Mouse (Mus musculus) heart, embryonic 10.5 days (tissue): ENCODE measurements at regions not wholly inside any gene's neighbourhood (a gene's known extent, or its start where the extent isn't known, plus 50 kb on each side); places are given as distances from the start of the nearest gene placed in this dataset.

ENCODE experiments used
- DNase-seq: peaks from one replicate; pipeline ENCODE4 v3.0.0-alpha.2; 2017; ENCODE audit warnings: low spot score
- H3K27ac ChIP-seq: fragments of 300-500 bp; sonication (generic); 2 replicates; pipeline ENCODE4 v1.5.1; 2016; ENCODE audit warnings: mild to moderate bottlenecking
- H3K27me3 ChIP-seq: fragments of 300-500 bp; sonication (generic); 2 replicates; pipeline ENCODE4 v1.6.1; 2016; ENCODE audit warnings: mild to moderate bottlenecking; ENCODE audit not compliant: poor library complexity, insufficient read depth, severe bottlenecking
- H3K36me3 ChIP-seq: fragments of 300-500 bp; sonication (generic); 2 replicates; pipeline ENCODE4 v1.6.1; 2016; ENCODE audit warnings: mild to moderate bottlenecking, moderate library complexity
- H3K4me1 ChIP-seq: fragments of 300-500 bp; sonication (generic); 2 replicates; pipeline ENCODE4 v1.6.1; 2016; ENCODE audit warnings: mild to moderate bottlenecking
- H3K4me3 ChIP-seq: fragments of 300-500 bp; sonication (generic); 2 replicates; pipeline ENCODE4 v1.5.1; 2016; ENCODE audit warnings: mild to moderate bottlenecking, moderate library complexity
- H3K9me3 ChIP-seq: fragments of 300-500 bp; sonication (generic); 2 replicates; pipeline ENCODE4 v1.6.1; 2016; ENCODE audit warnings: mild to moderate bottlenecking, moderate library complexity
- WGBS: fragments of 180-500 bp; shearing (Covaris S2); methylation state at CpG from one replicate; pipeline ENCODE4 v1.1.7; 2016; 5-methylcytosine and 5-hydroxymethylcytosine counted together

DNA sequence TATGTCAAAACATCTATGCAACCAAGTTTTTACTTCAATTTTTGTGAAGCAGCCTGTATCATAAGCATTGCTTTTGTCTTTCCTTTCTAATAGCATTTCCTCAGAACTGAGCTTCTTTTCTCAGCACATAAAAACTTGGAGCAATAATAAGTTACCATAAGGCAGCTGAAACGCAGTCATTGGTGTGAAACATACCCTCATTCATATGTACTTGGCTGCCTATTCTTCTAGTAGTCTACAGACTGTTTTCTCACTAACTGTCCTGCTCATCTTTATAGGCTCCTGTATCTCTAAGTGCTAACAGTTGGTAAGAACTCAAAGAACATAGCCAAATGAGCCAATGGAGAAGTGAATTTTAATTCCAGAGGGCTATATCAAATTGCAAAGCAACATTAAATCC lies 454.6 kb upstream of the Ptprd start:
- DNase-seq: no peak
- H3K4me1 ChIP-seq: 0 out of 2 replicates have a peak, but pooled peaks cover 3% of the 10 kb centered on the region
- H3K9me3 ChIP-seq: no peaks in the 10 kb centered on the region
- H3K4me3 ChIP-seq: no peak overlapping the region
- no peak overlapping the region for H3K27ac ChIP-seq
- H3K27me3 ChIP-seq: no peaks in the 10 kb centered on the region
- WGBS: 74% methylated on average over 1 of the region's 1 CpGs
- H3K36me3 ChIP-seq: no peaks in the 10 kb centered on the region

GRCm38 (mm10) chr4:78642773-78643172 lies 431.0 kb upstream of the Ptprd start:
- DNase-seq: no peak
- no peak overlapping the region for H3K27ac ChIP-seq
- H3K4me1 ChIP-seq: no peaks in the 10 kb centered on the region
- H3K36me3 ChIP-seq: no peaks in the 10 kb centered on the region
- H3K4me3 ChIP-seq: no peak overlapping the region
- 76% methylated on average over 1 of the region's 1 CpGs for WGBS
- H3K9me3 ChIP-seq: no peaks in the 10 kb centered on the region
- H3K27me3 ChIP-seq: no peaks in the 10 kb centered on the region

DNA sequence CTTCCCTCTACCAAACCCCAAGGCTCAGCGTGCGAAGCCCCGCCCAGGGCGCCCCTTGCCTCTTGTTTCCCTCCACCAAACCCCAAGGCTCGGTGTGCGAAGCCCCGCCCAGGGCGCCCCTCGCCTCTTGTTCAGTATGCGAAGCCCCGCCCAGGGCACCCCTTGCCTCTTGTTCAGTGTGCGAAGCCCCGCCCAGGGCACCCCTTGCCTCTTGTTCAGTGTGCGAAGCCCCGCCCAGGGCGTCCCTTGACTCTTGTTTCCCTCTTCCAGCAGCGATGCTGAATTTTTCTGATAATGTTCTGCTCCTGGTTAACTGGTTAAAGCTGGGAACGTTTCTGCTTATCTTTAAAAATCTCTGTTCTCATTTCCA lies 394.7 kb upstream of the Ptprd start:
- no peak overlapping the region for H3K27ac ChIP-seq
- no peaks in the 10 kb centered on the region for H3K27me3 ChIP-seq

GRCm38 (mm10) chr4:78605763-78606460 lies 394.2 kb upstream of the Ptprd start:
- DNase-seq: no peak
- Histone ChIP-seq H3K27me3 (no peaks in the 10 kb centered on the region), H3K27ac (no peak overlapping the region), H3K36me3 (no peaks in the 10 kb centered on the region), H3K4me3 (peak overlapping the region; percentile 53), H3K9me3 (no peaks in the 10 kb centered on the region), H3K4me1 (0 out of 2 replicates have a peak, but pooled peaks cover 3% of the 10 kb centered on the region)
- WGBS: 85% methylated on average over 4 of the region's 4 CpGs

More for the DNA sequence above, 394.7 kb upstream of the Ptprd start:
- Histone ChIP-seq H3K9me3 (no peaks in the 10 kb centered on the region), H3K36me3 (no peaks in the 10 kb centered on the region), H3K4me3 (peak overlapping the region; percentile 53), H3K4me1 (0 out of 2 replicates have a peak, but pooled peaks cover 3% of the 10 kb centered on the region)
- no peak for DNase-seq
- WGBS: 13% methylated on average over 18 of the region's 18 CpGs

DNA sequence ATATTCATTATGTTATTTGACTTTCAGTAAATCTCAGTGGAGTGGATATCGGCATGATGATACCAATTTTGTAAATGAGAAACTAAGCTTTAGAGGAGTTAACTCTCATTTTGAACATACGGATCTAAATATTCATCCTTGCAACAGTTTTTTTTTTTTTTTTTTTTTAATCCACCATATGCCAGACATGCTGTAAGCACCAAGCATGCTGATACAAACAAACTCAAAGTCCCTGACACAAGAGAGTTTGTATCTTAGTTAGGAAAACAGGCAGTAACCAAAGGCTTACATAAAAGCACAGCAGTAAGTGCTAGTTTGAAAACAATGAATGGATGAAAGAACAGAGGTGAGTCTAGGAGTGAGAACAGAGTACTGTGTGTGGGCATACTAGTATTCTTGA lies 369.8 kb upstream of the Ptprd start:
- no peaks in the 10 kb centered on the region for H3K9me3 ChIP-seq
- H3K27ac ChIP-seq: no peak overlapping the region
- no peaks in the 10 kb centered on the region for H3K36me3 ChIP-seq
- H3K4me3 ChIP-seq: no peak overlapping the region
- no peaks in the 10 kb centered on the region for H3K4me1 ChIP-seq
- DNase-seq: no peak
- 90% methylated on average over 2 of the region's 2 CpGs for WGBS
- H3K27me3 ChIP-seq: no peaks in the 10 kb centered on the region

GRCm38 (mm10) chr4:78565356-78565755 lies 353.6 kb upstream of the Ptprd start:
- 87% methylated on average over 2 of the region's 2 CpGs for WGBS
- no peak for DNase-seq
- Histone ChIP-seq H3K36me3 (no peaks in the 10 kb centered on the region), H3K9me3 (no peaks in the 10 kb centered on the region), H3K4me3 (no peak overlapping the region), H3K4me1 (no peaks in the 10 kb centered on the region), H3K27ac (no peak overlapping the region), H3K27me3 (no peaks in the 10 kb centered on the region)
